Comparison of ENCODE assay signal across 12 mouse cellular contexts in the genomic region with DNA sequence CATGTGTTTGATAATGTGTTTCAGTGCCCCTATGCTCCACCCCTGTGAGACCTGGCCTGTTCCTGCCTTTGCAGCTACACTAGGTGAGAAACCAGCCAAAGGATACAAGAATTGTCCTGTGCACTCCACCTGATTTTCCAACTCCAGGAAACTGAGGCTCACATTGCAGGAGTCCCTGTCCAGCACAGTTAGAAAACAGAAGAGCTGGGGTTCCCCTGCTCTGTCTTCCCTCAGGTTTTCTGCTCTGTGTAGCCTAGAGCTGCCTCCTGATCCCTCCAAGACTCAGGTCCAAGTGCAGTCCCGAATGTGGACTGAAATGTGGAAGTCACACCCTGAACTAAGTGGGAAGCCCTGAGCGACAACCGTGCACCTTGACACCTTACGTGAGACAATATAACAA. TPM values are rescaled to one million over a fixed set of nuclear protein-coding genes. Genes with fewer than 3 reads are reported as not detected.
DNase-seq lines count a peak whose midpoint lies in the region; ATAC-seq and TF ChIP-seq lines count a peak whose summit lies in the region.
"Had no signal": no experiment of that assay in that cellular context is flagged by ENCODE, and none has a peak within 500 bp of the region (broad histone marks: within the 10 kb centered on the region; RNA-seq: fewer than 3 reads in every experiment).

No protein-coding gene starts in this region.

- H3K9me3 ChIP-seq in heart, embryonic 10.5 days = no peaks in the 10 kb centered on the region
- H3K9me3 ChIP-seq in liver, embryonic 11.5 days (ENCODE audit: control insufficient read depth, low read length) = no peaks in the 10 kb centered on the region
- no peaks in the 10 kb centered on the region for H3K9me3 ChIP-seq in liver, postnatal 0 days (ENCODE audit: low read length)
- no peaks in the 10 kb centered on the region for H3K9me3 ChIP-seq in limb, embryonic 11.5 days (ENCODE audit: control insufficient read depth, low read length)

- WGBS in heart, embryonic 10.5 days = 79% methylated on average over 4 of the region's 4 CpGs
- 83% methylated on average over 4 of the region's 4 CpGs for WGBS in liver, embryonic 11.5 days
- WGBS in liver, postnatal 0 days (ENCODE audit: insufficient replicate concordance) = 71% methylated on average over 4 of the region's 4 CpGs
- WGBS in limb, embryonic 11.5 days = 92% methylated on average over 4 of the region's 4 CpGs

- intact Hi-C loops in heart, postnatal 10 days (cut with DNase I) = no loop called here

- no peaks in the 10 kb centered on the region for H3K36me3 ChIP-seq in heart, embryonic 10.5 days
- no peaks in the 10 kb centered on the region for H3K36me3 ChIP-seq in liver, embryonic 11.5 days (ENCODE audit: control insufficient read depth, insufficient read depth, low read length)
- no peaks in the 10 kb centered on the region for H3K36me3 ChIP-seq in liver, postnatal 0 days (replicated peaks; ENCODE audit: insufficient read depth, low read length)
- no peaks in the 10 kb centered on the region for H3K36me3 ChIP-seq in limb, embryonic 11.5 days (ENCODE audit: control insufficient read depth, insufficient read depth, low read length)

- peaks cover 38% of the 10 kb centered on the region for H3K27me3 ChIP-seq in heart, embryonic 10.5 days (ENCODE audit: insufficient read depth, poor library complexity, severe bottlenecking)
- H3K27me3 ChIP-seq in liver, embryonic 11.5 days (replicated peaks; ENCODE audit: control insufficient read depth, insufficient read depth, low read length) = peaks cover 38% of the 10 kb centered on the region
- H3K27me3 ChIP-seq in liver, postnatal 0 days (ENCODE audit: insufficient read depth, low read length) = peaks cover 19% of the 10 kb centered on the region
- peaks cover 17% of the 10 kb centered on the region for H3K27me3 ChIP-seq in limb, embryonic 11.5 days (ENCODE audit: control insufficient read depth, insufficient read depth, low read length)
- H3K27me3 ChIP-seq: Patski had no signal

- peak overlapping the region; percentile 48 for H3K4me2 ChIP-seq in liver, embryonic 11.5 days
- H3K4me2 ChIP-seq in liver, postnatal 0 days (ENCODE audit: low read depth, low read length) = no peak overlapping the region
- H3K4me2 ChIP-seq in limb, embryonic 11.5 days (ENCODE audit: low read depth, severe bottlenecking) = peak overlapping the region; percentile 39

- H3K4me3 ChIP-seq in heart, embryonic 10.5 days = peak overlapping the region; percentile 47
- H3K4me3 ChIP-seq in liver, embryonic 11.5 days (ENCODE audit: low read depth, low read length) = no peak overlapping the region
- no peak overlapping the region for H3K4me3 ChIP-seq in liver, postnatal 0 days (ENCODE audit: low read depth, low read length)
- peak overlapping the region; percentile 48; the same call in 1 of the 2 replicates for H3K4me3 ChIP-seq in brown adipose tissue, adult 24 weeks (ENCODE audit: insufficient read depth, low read depth, low read length)
- no peak overlapping the region for H3K4me3 ChIP-seq in limb, embryonic 11.5 days (ENCODE audit: low read depth, low read length)

- H3K27ac ChIP-seq in heart, embryonic 10.5 days = no peak overlapping the region
- H3K27ac ChIP-seq in liver, embryonic 11.5 days (ENCODE audit: low read depth, low read length) = no peak overlapping the region
- H3K27ac ChIP-seq in liver, postnatal 0 days (ENCODE audit: low read depth) = no peak overlapping the region
- H3K27ac ChIP-seq in brown adipose tissue, adult 24 weeks (replicated peaks; ENCODE audit: low read depth, low read length) = no peak overlapping the region
- no peak overlapping the region for H3K27ac ChIP-seq in limb, embryonic 11.5 days (replicated peaks; ENCODE audit: low read depth, low read length)

- peaks cover 42% of the 10 kb centered on the region for H3K4me1 ChIP-seq in heart, embryonic 10.5 days
- peaks cover 9% of the 10 kb centered on the region; the same call in 1 of the 2 replicates for H3K4me1 ChIP-seq in liver, embryonic 11.5 days (replicated peaks; ENCODE audit: control insufficient read depth, insufficient read depth, low read length)
- H3K4me1 ChIP-seq in liver, postnatal 0 days (ENCODE audit: insufficient read depth) = peaks cover 8% of the 10 kb centered on the region; the same call in 1 of the 2 replicates
- peaks cover 13% of the 10 kb centered on the region for H3K4me1 ChIP-seq in brown adipose tissue, adult 24 weeks (ENCODE audit: control insufficient read depth, insufficient read depth, insufficient read length, low read length)
- H3K4me1 ChIP-seq in limb, embryonic 11.5 days (ENCODE audit: control insufficient read depth, insufficient read depth, low read length) = peaks cover 10% of the 10 kb centered on the region

- H3K9ac ChIP-seq in liver, embryonic 11.5 days (ENCODE audit: low read depth, low read length) = no peak overlapping the region
- no peak overlapping the region for H3K9ac ChIP-seq in liver, postnatal 0 days (replicated peaks)
- H3K9ac ChIP-seq in limb, embryonic 11.5 days (ENCODE audit: low read length) = no peak overlapping the region

- ATAC-seq in liver, embryonic 11.5 days (replicated peaks; ENCODE audit: low FRiP score) = no peak
- ATAC-seq in liver, postnatal 0 days = no peak
- no peak for ATAC-seq in limb, embryonic 11.5 days (ENCODE audit: insufficient number of reproducible peaks, low FRiP score, low TSS enrichment, low read depth)
- ATAC-seq: Patski had no signal

- DNase-seq in heart, embryonic 10.5 days (ENCODE audit: low spot score) = no peak
- DNase-seq in heart, postnatal 10 days = no peak
- no peak for DNase-seq in liver, embryonic 11.5 days (ENCODE audit: low spot score)
- no peak for DNase-seq in liver, postnatal 0 days
- no peak for DNase-seq in limb, embryonic 11.5 days (ENCODE audit: low spot score)
- DNase-seq in cerebellum, postnatal 36 days = no peak
- no peak for DNase-seq in gastrocnemius, postnatal 10 days

- TF ChIP-seq CTCF in liver, postnatal 0 days (IDR thresholded peaks at IDR 0.05; ENCODE audit: low read depth) = no peak

- TF ChIP-seq EP300 in liver, postnatal 0 days (IDR thresholded peaks at IDR 0.05; ENCODE audit: low read depth) = no peak

RNA-seq across cellular contexts. Expression of a gene that starts 3.0 kb away (rescaled TPM):
- polyA plus RNA-seq in heart, embryonic 10.5 days (2016; fragmentation: Nextera tagmentation; extraction: Ambion mirVana) = 3.1 and 4.6 TPM in 2 replicates
- total RNA-seq in heart, postnatal 10 days (2021) = 10 to 100 TPM; 16.1 to 26.7 TPM
- polyA plus RNA-seq in liver, embryonic 11.5 days (2014; fragmentation: Nextera tagmentation; extraction: Ambion mirVana) = 1.6 and 2.5 TPM in 2 replicates
- 0.40 and 0.47 TPM in 2 replicates for polyA plus RNA-seq in liver, postnatal 0 days (2015; fragmentation: Nextera tagmentation; extraction: Ambion mirVana)
- 0.58 and 0.71 TPM in 2 replicates for polyA plus RNA-seq in brown adipose tissue, adult 24 weeks (2012; ENCODE audit: insufficient read depth, insufficient read length, missing spikeins)
- polyA plus RNA-seq in limb, embryonic 11.5 days (2014; fragmentation: Nextera tagmentation; extraction: Ambion mirVana) = 14.6 and 16.0 TPM in 2 replicates
- total RNA-seq in gastrocnemius, postnatal 10 days (2021) = 10 to 100 TPM; 32.9 to 48.1 TPM
- total RNA-seq: left cerebral cortex, adult 18-20 months; megakaryocyte progenitor cell, adult 5-6 weeks had no signal

RNA-seq across cellular contexts. Expression of a gene that starts 44.0 kb away (rescaled TPM):
- polyA plus RNA-seq in heart, embryonic 10.5 days (2016; fragmentation: Nextera tagmentation; extraction: Ambion mirVana) = 0.35 TPM in 1 of 2 replicates, not detected in the other
- total RNA-seq in heart, postnatal 10 days (2021) = 1 to 10 TPM; 1.4 to 6.6 TPM
- 0.25 TPM in 1 of 2 replicates, not detected in the other for polyA plus RNA-seq in liver, embryonic 11.5 days (2014; fragmentation: Nextera tagmentation; extraction: Ambion mirVana)
- not detected in 2 replicates for polyA plus RNA-seq in liver, postnatal 0 days (2015; fragmentation: Nextera tagmentation; extraction: Ambion mirVana)
- not detected in 2 replicates for polyA plus RNA-seq in brown adipose tissue, adult 24 weeks (2012; ENCODE audit: insufficient read depth, insufficient read length, missing spikeins)
- not detected in 2 replicates for polyA plus RNA-seq in limb, embryonic 11.5 days (2014; fragmentation: Nextera tagmentation; extraction: Ambion mirVana)
- not detected for total RNA-seq in gastrocnemius, postnatal 10 days (2021)
- total RNA-seq: left cerebral cortex, adult 18-20 months; megakaryocyte progenitor cell, adult 5-6 weeks had no signal
- polyA plus RNA-seq: gonadal fat pad, adult 2 months; Patski had no signal

RNA-seq across cellular contexts. Expression of a gene that starts 44.0 kb away (rescaled TPM):
- polyA plus RNA-seq in heart, embryonic 10.5 days (2016; fragmentation: Nextera tagmentation; extraction: Ambion mirVana) = 62.6 and 67.0 TPM in 2 replicates
- 100 to 1,000 TPM in 1 of 2 experiments, 10 to 100 TPM in 1; 83.6 to 102 TPM for total RNA-seq in heart, postnatal 10 days (2021)
- polyA plus RNA-seq in liver, embryonic 11.5 days (2014; fragmentation: Nextera tagmentation; extraction: Ambion mirVana) = 32.6 and 33.3 TPM in 2 replicates
- polyA plus RNA-seq in liver, postnatal 0 days (2015; fragmentation: Nextera tagmentation; extraction: Ambion mirVana) = 19.5 and 20.2 TPM in 2 replicates
- polyA plus RNA-seq in brown adipose tissue, adult 24 weeks (2012; ENCODE audit: insufficient read depth, insufficient read length, missing spikeins) = 105 and 119 TPM in 2 replicates
- polyA plus RNA-seq in limb, embryonic 11.5 days (2014; fragmentation: Nextera tagmentation; extraction: Ambion mirVana) = 16.6 and 19.3 TPM in 2 replicates
- 10 to 100 TPM; 80.3 to 88.6 TPM for total RNA-seq in gastrocnemius, postnatal 10 days (2021)

Comparison
In these comparisons a context has a peak if more than half of its experiments do, and no peak if none do; other contexts are left out.
1. H3K4me3 ChIP-seq: peak in heart, embryonic 10.5 days (single experiment) and brown adipose tissue, adult 24 weeks (single experiment); none in liver, embryonic 11.5 days (single experiment), liver, postnatal 0 days (single experiment) and limb, embryonic 11.5 days (single experiment).